Mouse (Mus musculus) bone marrow, adult 2 months (tissue): Measurements from ENCODE around the gene Ift81.

Source experiments
- CTCF ChIP-seq: fragments of 200-500 bp; IDR thresholded peaks from 2 replicates; pipeline ENCODE4 v1.5.1; 2011; ENCODE audit warnings: low read length, control low read depth; ENCODE audit not compliant: control insufficient read depth, insufficient read depth
- POLR2A ChIP-seq: fragments of 200-500 bp; IDR thresholded peaks from 2 replicates; pipeline ENCODE4 v1.6.1; 2011; ENCODE audit warnings: low read depth, mild to moderate bottlenecking, control low read depth, low read length, borderline replicate concordance; ENCODE audit not compliant: control insufficient read depth

DNA sequence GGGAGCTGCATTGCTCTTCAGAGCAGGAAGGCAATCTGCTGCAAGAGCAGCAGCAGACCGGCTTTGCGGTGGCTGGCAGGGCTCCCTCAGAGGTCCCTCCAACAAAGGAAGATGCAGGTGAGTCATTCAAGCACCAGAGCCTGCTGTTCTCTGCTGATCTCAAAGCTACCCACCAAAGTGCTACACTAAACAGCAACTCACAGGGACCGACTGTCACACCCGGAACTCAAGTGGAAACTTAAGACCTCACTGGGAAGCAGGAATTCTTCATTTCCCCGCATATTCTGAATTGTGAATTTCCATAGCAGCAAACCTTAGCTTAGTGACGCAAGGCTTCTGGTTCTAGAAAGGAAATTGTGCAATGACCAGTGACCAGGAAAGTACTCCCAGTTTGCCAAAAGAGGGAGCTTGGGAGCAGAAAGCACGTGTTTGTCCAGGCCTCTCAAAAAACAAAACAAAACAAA is 67.0 kb downstream of the Ift81 start:
- TF ChIP-seq CTCF (no peak), POLR2A (no peak)
